Mouse (Mus musculus) hematopoietic multipotent progenitor cell, adult 10-12 weeks (in vitro differentiated cells): Measurements from ENCODE around the gene Gucy2f. TPM values are rescaled to one million over a fixed set of nuclear protein-coding genes. Genes with fewer than 3 reads are reported as not detected.

Source experiments
- polyA plus RNA-seq: library from polyadenylated mRNA; stranded (reverse); fragments of >175 nt; gene quantifications from 2 replicates; pipeline ENCODE4 v1.2.3, GENCODE M21; 2012; ENCODE audit warnings: low replicate concordance

Gucy2f gene
- not detected in 2 replicates for polyA plus RNA-seq

DNA sequence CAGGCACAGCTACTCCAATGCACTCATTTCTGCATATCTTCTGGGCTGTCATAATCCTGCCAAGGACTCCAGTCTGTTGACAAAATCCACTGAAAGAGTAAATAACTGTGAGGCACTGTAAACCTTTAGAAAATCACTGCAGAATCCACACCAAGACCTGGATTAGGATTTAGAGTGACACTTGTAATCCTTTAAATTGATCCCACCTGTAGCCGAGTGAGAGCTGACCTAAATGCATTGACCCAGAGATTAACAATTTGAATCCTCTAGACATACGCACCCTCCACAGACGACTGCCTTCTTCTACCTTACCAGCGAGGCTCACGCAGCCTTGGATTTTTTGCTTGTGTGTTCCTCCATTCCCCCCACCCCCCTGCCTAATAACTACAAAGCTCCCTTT, at the start of gene Gucy2f:
Gene Gucy2f (minus strand): TSS at position 101 of the 400 bp plus-strand sequence.

DNA sequence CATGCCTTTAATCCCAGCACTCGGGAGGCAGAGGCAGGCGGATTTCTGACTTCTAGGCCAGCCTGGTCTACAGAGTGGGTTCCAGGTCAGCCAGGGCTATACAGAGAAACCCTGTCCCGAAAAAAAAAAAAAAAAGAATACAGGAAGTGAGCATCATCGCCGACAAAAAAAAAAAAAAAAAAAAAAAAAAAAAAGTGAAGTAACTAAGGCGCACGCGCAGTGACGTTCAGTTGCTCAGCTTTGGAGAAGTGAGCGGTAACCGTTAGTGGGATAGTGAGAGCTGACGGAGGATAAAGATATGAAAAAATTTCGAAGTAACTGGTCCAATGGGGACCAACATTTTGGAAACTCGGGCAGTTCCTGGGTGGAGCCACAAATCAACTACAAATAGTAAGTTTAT, 29.8 kb upstream of the Gucy2f start, which contains the start of gene Nxt2:
Gene Nxt2 (plus strand): TSS at position 229 of the 400 bp plus-strand sequence.

Other genes with a start within 250 kb of the Gucy2f start
- 0.74 and 4.8 TPM in 2 replicates for gene Nxt2, start 29.8 kb upstream of the Gucy2f start, polyA plus RNA-seq
- not detected in 2 replicates for gene Kcne1l, start 109.4 kb upstream of the Gucy2f start, polyA plus RNA-seq
- gene Acsl4, start 193.6 kb upstream of the Gucy2f start, polyA plus RNA-seq = 2.6 and 3.3 TPM in 2 replicates